Mouse (Mus musculus): ENCODE measurements around the gene Sorcs3. TPM values are rescaled to one million over a fixed set of nuclear protein-coding genes. Genes with fewer than 3 reads are reported as not detected.

The Sorcs3 gene
- polyA plus RNA-seq, 1 experiment from 2014 or later, result 1.4 TPM

- peaks cover 8% of the 10 kb centered on the region; the same call in 1 of the 2 replicates for H3K9me3 ChIP-seq (ENCODE audit: control insufficient read depth, low read length)
- WGBS, result 86% methylated on average over 7 of the region's 7 CpGs
- H3K4me2 ChIP-seq (ENCODE audit: low read depth, low read length), result no peak overlapping the region
- H3K4me3 ChIP-seq (ENCODE audit: low read depth, low read length), result no peak overlapping the region
- no peaks in the 10 kb centered on the region for H3K4me1 ChIP-seq (ENCODE audit: control insufficient read depth, insufficient read depth, low read length)
- H3K9ac ChIP-seq (ENCODE audit: low read depth, low read length), result no peak overlapping the region
- DNase-seq (ENCODE audit: low spot score) (no peak), ATAC-seq (ENCODE audit: low read depth) (no peak)
- no peak overlapping the region for H3K27ac ChIP-seq (replicated peaks; ENCODE audit: low read depth, low read length)
- no peaks in the 10 kb centered on the region for H3K36me3 ChIP-seq (ENCODE audit: control insufficient read depth, insufficient read depth, low read length)
- H3K27me3 ChIP-seq (replicated peaks; ENCODE audit: control insufficient read depth, insufficient read depth, low read length), result no peaks in the 10 kb centered on the region
Measured at GRCm38 (mm10) chr19:48545421-48546132, 339.8 kb downstream of the Sorcs3 start.

- peaks cover 8% of the 10 kb centered on the region; the same call in 1 of the 2 replicates for H3K9me3 ChIP-seq (ENCODE audit: control insufficient read depth, low read length)
- H3K27ac ChIP-seq (replicated peaks; ENCODE audit: low read depth, low read length), result no peak overlapping the region
- 88% methylated on average over 2 of the region's 2 CpGs for WGBS
- no peaks in the 10 kb centered on the region for H3K27me3 ChIP-seq (replicated peaks; ENCODE audit: control insufficient read depth, insufficient read depth, low read length)
- no peak overlapping the region for H3K4me3 ChIP-seq (ENCODE audit: low read depth, low read length)
- no peak overlapping the region for H3K4me2 ChIP-seq (ENCODE audit: low read depth, low read length)
- no peak overlapping the region for H3K9ac ChIP-seq (ENCODE audit: low read depth, low read length)
- H3K36me3 ChIP-seq (ENCODE audit: control insufficient read depth, insufficient read depth, low read length), result no peaks in the 10 kb centered on the region
- no peaks in the 10 kb centered on the region for H3K4me1 ChIP-seq (ENCODE audit: control insufficient read depth, insufficient read depth, low read length)
- ATAC-seq (ENCODE audit: low read depth) (no peak), DNase-seq (ENCODE audit: low spot score) (no peak)
Measured at GRCm38 (mm10) chr19:48546133-48546448, 340.3 kb downstream of the Sorcs3 start.

GRCm38 (mm10) chr19:48548143-48548881, 342.5 kb downstream of the Sorcs3 start:
- Histone ChIP-seq H3K9me3 (ENCODE audit: control insufficient read depth, low read length) (peaks cover 8% of the 10 kb centered on the region; the same call in 1 of the 2 replicates), H3K9ac (ENCODE audit: low read depth, low read length) (no peak overlapping the region), H3K27me3 (replicated peaks; ENCODE audit: control insufficient read depth, insufficient read depth, low read length) (no peaks in the 10 kb centered on the region), H3K4me2 (ENCODE audit: low read depth, low read length) (no peak overlapping the region), H3K36me3 (ENCODE audit: control insufficient read depth, insufficient read depth, low read length) (no peaks in the 10 kb centered on the region), H3K27ac (replicated peaks; ENCODE audit: low read depth, low read length) (no peak overlapping the region), H3K4me1 (ENCODE audit: control insufficient read depth, insufficient read depth, low read length) (no peaks in the 10 kb centered on the region), H3K4me3 (ENCODE audit: low read depth, low read length) (no peak overlapping the region)
- DNase-seq (ENCODE audit: low spot score) (peak; percentile 9), ATAC-seq (ENCODE audit: low read depth) (no peak)
- 21% methylated on average over 9 of the region's 9 CpGs for WGBS

GRCm38 (mm10) chr19:48559432-48559831, 353.6 kb downstream of the Sorcs3 start:
- WGBS, result 59% methylated on average over 2 of the region's 2 CpGs
- Histone ChIP-seq H3K9me3 (ENCODE audit: control insufficient read depth, low read length) (no peaks in the 10 kb centered on the region), H3K36me3 (ENCODE audit: control insufficient read depth, insufficient read depth, low read length) (no peaks in the 10 kb centered on the region), H3K9ac (ENCODE audit: low read depth, low read length) (no peak overlapping the region), H3K4me3 (ENCODE audit: low read depth, low read length) (no peak overlapping the region), H3K27ac (replicated peaks; ENCODE audit: low read depth, low read length) (no peak overlapping the region), H3K4me2 (ENCODE audit: low read depth, low read length) (no peak overlapping the region), H3K4me1 (ENCODE audit: control insufficient read depth, insufficient read depth, low read length) (no peaks in the 10 kb centered on the region), H3K27me3 (replicated peaks; ENCODE audit: control insufficient read depth, insufficient read depth, low read length) (no peaks in the 10 kb centered on the region)
- no peak for ATAC-seq (ENCODE audit: low read depth)
- DNase-seq (ENCODE audit: low spot score), result no peak

GRCm38 (mm10) chr19:48575736-48576135, 369.9 kb downstream of the Sorcs3 start:
- ATAC-seq (ENCODE audit: low read depth), result no peak
- Histone ChIP-seq H3K9me3 (ENCODE audit: control insufficient read depth, low read length) (no peaks in the 10 kb centered on the region), H3K4me3 (ENCODE audit: low read depth, low read length) (no peak overlapping the region), H3K4me2 (ENCODE audit: low read depth, low read length) (no peak overlapping the region), H3K27ac (replicated peaks; ENCODE audit: low read depth, low read length) (no peak overlapping the region), H3K4me1 (ENCODE audit: control insufficient read depth, insufficient read depth, low read length) (no peaks in the 10 kb centered on the region), H3K9ac (ENCODE audit: low read depth, low read length) (no peak overlapping the region), H3K36me3 (ENCODE audit: control insufficient read depth, insufficient read depth, low read length) (no peaks in the 10 kb centered on the region), H3K27me3 (replicated peaks; ENCODE audit: control insufficient read depth, insufficient read depth, low read length) (no peaks in the 10 kb centered on the region)
- DNase-seq (ENCODE audit: low spot score), result no peak
- 68% methylated on average over 1 of the region's 1 CpGs for WGBS

GRCm38 (mm10) chr19:48577169-48577568, 371.3 kb downstream of the Sorcs3 start:
- WGBS, result 86% methylated on average over 5 of the region's 5 CpGs
- ATAC-seq (ENCODE audit: low read depth) (no peak), DNase-seq (ENCODE audit: low spot score) (no peak)

GRCm38 (mm10) chr19:48584938-48585560, 379.2 kb downstream of the Sorcs3 start:
- WGBS, result 74% methylated on average over 8 of the region's 8 CpGs
- H3K36me3 ChIP-seq (ENCODE audit: control insufficient read depth, insufficient read depth, low read length), result no peaks in the 10 kb centered on the region
- no peak overlapping the region for H3K4me2 ChIP-seq (ENCODE audit: low read depth, low read length)

More at GRCm38 (mm10) chr19:48577169-48577568, 371.3 kb downstream of the Sorcs3 start:
- no peaks in the 10 kb centered on the region for H3K27me3 ChIP-seq (replicated peaks; ENCODE audit: control insufficient read depth, insufficient read depth, low read length)
- H3K9me3 ChIP-seq (ENCODE audit: control insufficient read depth, low read length), result no peaks in the 10 kb centered on the region
- H3K4me3 ChIP-seq (ENCODE audit: low read depth, low read length), result no peak overlapping the region
- no peaks in the 10 kb centered on the region for H3K4me1 ChIP-seq (ENCODE audit: control insufficient read depth, insufficient read depth, low read length)
- no peak overlapping the region for H3K27ac ChIP-seq (replicated peaks; ENCODE audit: low read depth, low read length)
- no peaks in the 10 kb centered on the region for H3K36me3 ChIP-seq (ENCODE audit: control insufficient read depth, insufficient read depth, low read length)
- no peak overlapping the region for H3K9ac ChIP-seq (ENCODE audit: low read depth, low read length)
- H3K4me2 ChIP-seq (ENCODE audit: low read depth, low read length), result no peak overlapping the region

GRCm38 (mm10) chr19:48616951-48617350, 411.1 kb downstream of the Sorcs3 start:
- no peak overlapping the region for H3K27ac ChIP-seq (replicated peaks; ENCODE audit: low read depth, low read length)
- no peak for ATAC-seq (ENCODE audit: low read depth)
- 35% methylated on average over 1 of the region's 1 CpGs for WGBS
- no peak overlapping the region for H3K4me2 ChIP-seq (ENCODE audit: low read depth, low read length)
- H3K4me3 ChIP-seq (ENCODE audit: low read depth, low read length), result no peak overlapping the region
- H3K36me3 ChIP-seq (ENCODE audit: control insufficient read depth, insufficient read depth, low read length), result no peaks in the 10 kb centered on the region
- no peaks in the 10 kb centered on the region for H3K4me1 ChIP-seq (ENCODE audit: control insufficient read depth, insufficient read depth, low read length)
- H3K27me3 ChIP-seq (replicated peaks; ENCODE audit: control insufficient read depth, insufficient read depth, low read length), result no peaks in the 10 kb centered on the region
- DNase-seq (ENCODE audit: low spot score), result peak; percentile 13
- no peak overlapping the region for H3K9ac ChIP-seq (ENCODE audit: low read depth, low read length)
- H3K9me3 ChIP-seq (ENCODE audit: control insufficient read depth, low read length), result no peaks in the 10 kb centered on the region

More at GRCm38 (mm10) chr19:48584938-48585560, 379.2 kb downstream of the Sorcs3 start:
- no peak for ATAC-seq (ENCODE audit: low read depth)
- H3K4me3 ChIP-seq (ENCODE audit: low read depth, low read length), result no peak overlapping the region
- no peaks in the 10 kb centered on the region for H3K9me3 ChIP-seq (ENCODE audit: control insufficient read depth, low read length)
- no peaks in the 10 kb centered on the region for H3K27me3 ChIP-seq (replicated peaks; ENCODE audit: control insufficient read depth, insufficient read depth, low read length)
- no peak for DNase-seq (ENCODE audit: low spot score)
- H3K9ac ChIP-seq (ENCODE audit: low read depth, low read length), result no peak overlapping the region
- no peak overlapping the region for H3K27ac ChIP-seq (replicated peaks; ENCODE audit: low read depth, low read length)
- H3K4me1 ChIP-seq (ENCODE audit: control insufficient read depth, insufficient read depth, low read length), result no peaks in the 10 kb centered on the region

Data from embryonic facial prominence, embryonic 14.5 days (tissue).